Mouse (Mus musculus) gastrocnemius, adult 2 months (tissue): Measurements from ENCODE around the gene Gnmt. TPM values are rescaled to one million over a fixed set of nuclear protein-coding genes. Genes with fewer than 3 reads are reported as not detected.

Experiments
- DNase-seq: peaks from one replicate; pipeline ENCODE4 v3.0.0; 2022
- H3K27ac ChIP-seq: fragments of 200-600 bp; 2 replicates; pipeline ENCODE4 v1.8.1; 2022; ENCODE audit warnings: mild to moderate bottlenecking
- H3K4me3 ChIP-seq: fragments of 200-600 bp; 2 replicates; pipeline ENCODE4 v1.8.1; 2022; ENCODE audit warnings: mild to moderate bottlenecking, moderate library complexity
- CTCF ChIP-seq: fragments of 200-600 bp; IDR thresholded peaks from 2 replicates; pipeline ENCODE4 v1.8.1; 2022; ENCODE audit warnings: antibody characterized with exemption, mild to moderate bottlenecking, moderate library complexity
- intact Hi-C: fragments of 180-260 bp; cut with DNase I; formaldehyde crosslinking; loops from one replicate; pipeline ENCODE4 v1.15.1; 2025
- total RNA-seq, 2 experiments: library from RNA; stranded (reverse); gene quantifications; 2 replicates each; pipeline ENCODE4 v1.2.3; 2021

Gene Gnmt
- total RNA-seq, 2 experiments from 2014 or later = 1.7 to 4.8 TPM

- peak; percentile 96 for DNase-seq
- Histone ChIP-seq H3K27ac (peak within 1 kb of the TSS; percentile 93), H3K4me3 (peak within 1 kb of the TSS; percentile 91)
- intact Hi-C loops = no loop called here
- TF ChIP-seq CTCF = no peak
These were observed 17.9 kb downstream of the Gnmt start, which contains the start of gene Pex6 for GRCm38 (mm10) chr17:46710959-46711597. Gene Pex6 (plus strand): TSS chr17:46711463.

DNA sequence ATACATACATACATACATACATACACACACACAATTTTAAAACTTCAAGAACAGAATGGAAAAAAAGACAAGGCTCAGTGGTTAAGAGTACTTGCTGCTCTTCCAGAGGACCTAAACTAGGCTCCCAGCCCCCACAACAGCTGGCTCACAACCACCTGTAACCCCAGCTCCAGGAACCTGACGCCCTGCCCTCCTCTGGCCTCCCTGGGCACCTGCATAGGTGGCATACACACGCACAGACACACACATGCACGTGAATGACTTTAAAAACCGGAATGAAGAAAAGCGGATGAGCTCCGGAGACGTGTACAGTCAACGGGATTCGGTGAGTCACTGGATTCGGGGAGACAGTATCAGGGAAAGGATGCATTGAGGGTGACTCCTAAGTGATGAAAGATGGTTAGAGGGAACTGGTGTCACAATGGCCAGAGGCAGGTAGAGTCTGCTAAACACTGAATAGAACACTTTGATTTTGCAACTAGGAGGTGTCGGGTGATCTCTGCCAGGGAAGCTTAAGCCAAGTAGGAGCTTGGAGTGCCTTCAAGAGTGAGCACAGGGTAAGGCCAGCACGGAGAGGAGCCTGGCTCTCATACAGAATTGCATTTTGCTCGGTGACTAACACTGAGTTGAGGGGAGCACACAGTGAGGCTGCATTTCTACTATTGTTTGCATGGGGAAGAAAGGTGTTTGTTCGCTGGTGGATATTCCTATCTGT, 22.4 kb downstream of the Gnmt start:
- peak; percentile 59 for DNase-seq
- H3K4me3 ChIP-seq = no peak overlapping the region
- no peak for TF ChIP-seq CTCF
- intact Hi-C loops = loop anchor here (10.0 kb wide), 1 partner anchor 152 kb away; the partner anchor contains the start of gene Srf
- H3K27ac ChIP-seq = peak overlapping the region; percentile 38

DNA sequence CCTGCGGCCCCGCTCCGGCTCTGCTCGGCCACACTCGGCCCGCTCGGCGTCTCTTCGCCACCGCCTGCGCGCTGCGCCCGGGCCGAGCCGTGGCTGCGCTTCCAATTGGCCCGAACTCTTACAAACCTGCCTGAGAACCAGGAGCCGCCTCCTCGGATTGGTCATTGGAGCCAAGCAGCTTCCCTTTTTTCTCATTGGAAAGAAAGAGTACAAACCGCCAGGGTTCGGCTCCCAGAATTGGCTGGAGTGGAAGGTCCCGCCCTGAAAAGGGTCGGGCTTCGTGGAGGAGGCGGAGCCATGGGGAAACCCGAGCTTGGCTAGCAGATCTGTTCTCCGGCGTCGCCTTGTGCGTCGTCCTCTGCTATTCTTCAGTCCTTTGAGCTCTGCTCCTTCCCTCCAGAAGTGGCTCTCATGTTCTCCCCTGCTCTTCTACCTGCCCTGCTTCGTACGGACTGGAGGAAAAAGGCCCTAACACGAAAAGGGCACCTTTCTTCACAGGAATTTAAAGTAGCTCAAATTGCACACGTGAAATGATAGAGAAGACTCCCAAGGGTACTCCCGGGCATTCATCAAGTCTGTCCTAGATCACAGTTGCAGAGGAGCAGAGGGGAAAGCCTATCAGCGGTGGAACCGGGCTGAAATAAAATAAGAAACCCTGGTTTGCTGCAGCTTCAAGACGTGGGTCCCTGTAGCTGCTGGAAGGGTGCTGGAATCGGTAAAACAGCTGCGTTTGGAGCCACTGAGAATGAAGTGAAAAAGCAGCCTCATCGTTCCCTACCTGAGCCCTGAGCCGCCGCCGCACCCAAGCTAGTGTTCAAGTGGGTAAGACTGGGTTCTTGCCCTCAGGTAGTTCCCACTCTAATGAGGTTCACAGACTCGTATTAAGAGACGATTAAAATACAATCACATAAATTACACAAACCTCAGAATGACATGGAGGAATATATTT, 23.8 kb downstream of the Gnmt start, which contains the start of gene Ppp2r5d:
Gene Ppp2r5d, minus strand, starts transcription at position 225 of the 949 bp plus-strand sequence.
- intact Hi-C loops = loop anchor here (1.0 to 10.0 kb wide), 2 partner anchors 24 to 150 kb away; partner anchors contain the start of gene Srf
- Histone ChIP-seq H3K27ac (peak within 1 kb of the TSS; percentile 92), H3K4me3 (peak within 1 kb of the TSS; percentile 74)
- TF ChIP-seq CTCF = no peak
- DNase-seq = peak; percentile 96

GRCm38 (mm10) chr17:46703971-46704886, 24.7 kb downstream of the Gnmt start:
- intact Hi-C loops = loop anchor here (10.0 kb wide), 1 partner anchor 149 kb away; the partner anchor contains the start of gene Srf
- Histone ChIP-seq H3K4me3 (peak overlapping the region; percentile 74), H3K27ac (peak overlapping the region; percentile 92)
- DNase-seq = no peak
- no peak for TF ChIP-seq CTCF

- Histone ChIP-seq H3K4me3 (no peak overlapping the region), H3K27ac (no peak overlapping the region)
- intact Hi-C loops = loop anchor here (10.0 kb wide), 1 partner anchor 148 kb away; the partner anchor contains the start of gene Srf
- no peak for TF ChIP-seq CTCF
- no peak for DNase-seq
These were observed 26.5 kb downstream of the Gnmt start for GRCm38 (mm10) chr17:46702506-46702905.

GRCm38 (mm10) chr17:46702100-46702499, 26.9 kb downstream of the Gnmt start:
- Histone ChIP-seq H3K27ac (no peak overlapping the region), H3K4me3 (no peak overlapping the region)
- TF ChIP-seq CTCF = no peak
- intact Hi-C loops = loop anchor here (10.0 kb wide), 1 partner anchor 147 kb away; the partner anchor contains the start of gene Srf
- no peak for DNase-seq

DNA sequence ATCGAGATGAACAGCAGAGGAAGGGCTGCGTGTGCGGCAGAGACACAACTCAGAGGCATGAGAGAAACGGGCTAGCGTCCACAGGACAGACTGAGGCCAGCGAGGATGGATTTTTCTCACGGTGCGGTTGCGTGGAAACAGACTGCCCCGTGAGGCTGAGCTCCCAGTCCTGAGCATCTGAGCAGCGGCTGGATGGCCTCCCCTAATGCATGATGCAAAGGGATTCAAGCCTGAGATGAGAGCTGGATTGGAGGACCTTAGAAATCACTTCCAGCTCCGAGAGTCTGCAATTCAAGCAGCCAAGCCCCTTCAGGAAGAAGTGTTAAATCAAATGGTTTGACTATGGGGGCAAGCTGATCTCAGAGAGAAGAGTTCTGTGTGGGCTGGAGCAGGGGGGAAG, 27.5 kb downstream of the Gnmt start:
- no peak for DNase-seq
- no peak overlapping the region for H3K4me3 ChIP-seq
- TF ChIP-seq CTCF = no peak
- H3K27ac ChIP-seq = no peak overlapping the region
- intact Hi-C loops = loop anchor here (10.0 kb wide), 1 partner anchor 147 kb away; the partner anchor contains the start of gene Srf

- DNase-seq = no peak
- intact Hi-C loops = loop anchor here (10.0 kb wide), 1 partner anchor 145 kb away; the partner anchor contains the start of gene Srf
- no peak for TF ChIP-seq CTCF
- Histone ChIP-seq H3K4me3 (no peak overlapping the region), H3K27ac (no peak overlapping the region)
These were observed 29.1 kb downstream of the Gnmt start for GRCm38 (mm10) chr17:46699912-46700311.

DNA sequence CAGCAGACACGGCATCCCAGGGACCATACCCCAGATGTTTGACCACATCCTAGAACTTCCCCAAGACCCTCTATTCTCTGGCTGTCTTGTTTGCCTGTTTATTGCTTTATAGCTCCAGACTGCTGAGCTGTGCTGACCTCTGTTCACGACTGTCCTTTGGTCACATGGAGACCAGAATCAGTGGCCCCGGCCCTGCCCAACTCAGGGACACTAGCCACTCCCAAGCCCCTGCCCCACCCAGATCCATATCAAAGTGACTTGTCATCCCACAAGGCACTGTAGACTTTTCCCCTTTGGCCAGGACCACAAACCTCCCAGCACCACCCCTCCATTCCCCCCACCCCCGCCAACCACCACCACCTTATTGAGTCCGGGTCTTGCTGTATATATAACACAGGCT, 29.7 kb downstream of the Gnmt start:
- intact Hi-C loops = no loop called here
- no peak for TF ChIP-seq CTCF
- no peak overlapping the region for H3K27ac ChIP-seq
- no peak overlapping the region for H3K4me3 ChIP-seq
- DNase-seq = no peak

DNA sequence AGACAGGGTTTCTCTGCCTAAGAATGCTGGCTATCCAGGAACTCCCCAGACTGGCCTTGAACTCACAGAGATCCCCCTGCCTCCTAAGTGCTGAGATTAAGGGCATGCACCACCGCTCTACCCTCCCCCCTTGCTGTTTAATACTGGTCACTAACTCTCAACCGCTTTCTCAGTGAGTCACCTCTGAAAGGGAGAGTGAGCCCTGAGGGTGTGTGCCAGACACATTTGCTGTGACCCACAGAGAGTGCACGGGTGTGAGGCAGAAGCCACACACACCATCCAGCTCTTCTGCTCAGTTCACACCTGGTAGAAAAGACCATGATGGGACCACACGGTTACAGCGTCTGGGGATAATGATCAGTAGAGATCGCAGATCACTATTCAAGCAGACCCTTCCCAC, 30.5 kb downstream of the Gnmt start:
- DNase-seq = no peak
- H3K27ac ChIP-seq = no peak overlapping the region
- H3K4me3 ChIP-seq = no peak overlapping the region
- intact Hi-C loops = no loop called here
- TF ChIP-seq CTCF = no peak

GRCm38 (mm10) chr17:46694517-46695063, 34.4 kb downstream of the Gnmt start:
- DNase-seq = no peak
- TF ChIP-seq CTCF = no peak
- Histone ChIP-seq H3K4me3 (no peak overlapping the region), H3K27ac (no peak overlapping the region)
- intact Hi-C loops = no loop called here
